Mouse (Mus musculus) C2C12 (cell line): ENCODE results near the gene Ppp1r12b. TPM values are rescaled to one million over a fixed set of nuclear protein-coding genes. Genes with fewer than 3 reads are reported as not detected.

ENCODE experiments used
- H3K27me3 ChIP-seq: one replicate; pipeline ENCODE4 v1.6.1; 2011; ENCODE audit not compliant: control insufficient read depth, insufficient read depth, insufficient read length
- H3K36me3 ChIP-seq: one replicate; pipeline ENCODE4 v1.6.1; 2011; ENCODE audit not compliant: control insufficient read depth, insufficient read depth
- H3K4me3 ChIP-seq: one replicate; pipeline ENCODE4 v1.5.1; 2011; ENCODE audit warnings: mild to moderate bottlenecking, control low read depth; ENCODE audit not compliant: poor library complexity, insufficient read depth, severe bottlenecking
- H3K79me2 ChIP-seq: one replicate; pipeline ENCODE4 v1.6.1; 2011; ENCODE audit not compliant: control insufficient read depth, insufficient read depth
- H3K79me3 ChIP-seq: one replicate; pipeline ENCODE4 v1.6.1; 2011; ENCODE audit warnings: low read depth, control low read depth
- H3ac ChIP-seq: one replicate; pipeline ENCODE3; 2011; ENCODE audit warnings: low read depth; ENCODE audit not compliant: control insufficient read depth, insufficient read length
- CEBPB ChIP-seq: IDR thresholded peaks from one replicate; pipeline ENCODE4 v1.6.1; 2011; ENCODE audit warnings: low read depth, mild to moderate bottlenecking, control low read depth, moderate library complexity
- CTCF ChIP-seq: IDR thresholded peaks from one replicate; pipeline ENCODE4 v1.5.1; 2011; ENCODE audit not compliant: control insufficient read depth, insufficient read depth, insufficient read length
- FOSL1 ChIP-seq: IDR thresholded peaks from one replicate; pipeline ENCODE4 v1.8.0; 2011; ENCODE audit warnings: mild to moderate bottlenecking, low read length; ENCODE audit not compliant: poor library complexity, insufficient read depth, severe bottlenecking
- MAX ChIP-seq: IDR thresholded peaks from one replicate; pipeline ENCODE4 v1.6.1; 2011; ENCODE audit warnings: mild to moderate bottlenecking, control low read depth
- MYOD1 ChIP-seq: IDR thresholded peaks from one replicate; pipeline ENCODE4 v1.6.1; 2011; ENCODE audit warnings: low read depth; ENCODE audit not compliant: control insufficient read depth, insufficient read length
- MYOG ChIP-seq: IDR thresholded peaks from one replicate; pipeline ENCODE4 v1.6.1; 2011; ENCODE audit not compliant: control insufficient read depth, insufficient read length; ENCODE audit errors: extremely low read depth
- USF1 ChIP-seq: IDR thresholded peaks from one replicate; pipeline ENCODE4 v1.6.1; 2011; ENCODE audit warnings: low read depth, mild to moderate bottlenecking, control low read depth, moderate library complexity
- polyA plus RNA-seq: library from polyadenylated mRNA; unstranded; fragments of >200 nt; fragmentation: generic; extraction: Trizol; gene quantifications from one replicate; pipeline ENCODE4 v1.2.1, GENCODE M21; 2012; ENCODE audit warnings: missing spikeins

Ppp1r12b gene
- polyA plus RNA-seq, 1 experiment: 1.5 TPM

DNA sequence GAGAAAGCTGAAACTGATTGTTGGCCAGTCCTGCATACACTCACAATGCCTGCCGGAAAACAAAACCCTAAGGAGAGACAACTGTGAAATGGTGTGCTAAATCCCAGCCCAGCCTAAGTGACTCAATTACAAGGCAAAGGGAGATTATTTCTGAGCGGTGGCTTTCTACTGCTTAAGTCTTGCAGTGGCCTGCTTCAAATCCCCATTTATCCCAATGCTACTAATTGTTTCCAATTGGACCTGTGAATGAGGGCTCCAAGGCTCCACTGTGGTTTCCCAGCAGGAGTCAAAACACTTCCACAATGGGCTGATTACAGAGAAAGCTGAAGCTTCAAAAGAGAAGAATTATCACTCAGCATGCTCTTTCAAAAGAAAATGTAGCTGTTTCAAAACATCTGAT is 95.2 kb downstream of the Ppp1r12b start:
- H3K79me2 ChIP-seq: no peaks in the 10 kb centered on the region
- H3K4me3 ChIP-seq: no peak overlapping the region
- TF ChIP-seq MYOG (no peak), MAX (no peak), CEBPB (no peak)
- no peaks in the 10 kb centered on the region for H3K36me3 ChIP-seq
- H3K79me3 ChIP-seq: no peaks in the 10 kb centered on the region
- no peaks in the 10 kb centered on the region for H3K27me3 ChIP-seq
- H3ac ChIP-seq: no peak overlapping the region

- H3K79me3 ChIP-seq: no peaks in the 10 kb centered on the region
- no peaks in the 10 kb centered on the region for H3K79me2 ChIP-seq
- peak; percentile 47 for TF ChIP-seq MYOD1
- TF ChIP-seq CTCF: no peak
- H3K36me3 ChIP-seq: no peaks in the 10 kb centered on the region
- H3K4me3 ChIP-seq: no peak overlapping the region
- no peak overlapping the region for H3ac ChIP-seq
- no peaks in the 10 kb centered on the region for H3K27me3 ChIP-seq
Observed at GRCm38 (mm10) chr1:134858344-134859053, 97.2 kb downstream of the Ppp1r12b start.

DNA sequence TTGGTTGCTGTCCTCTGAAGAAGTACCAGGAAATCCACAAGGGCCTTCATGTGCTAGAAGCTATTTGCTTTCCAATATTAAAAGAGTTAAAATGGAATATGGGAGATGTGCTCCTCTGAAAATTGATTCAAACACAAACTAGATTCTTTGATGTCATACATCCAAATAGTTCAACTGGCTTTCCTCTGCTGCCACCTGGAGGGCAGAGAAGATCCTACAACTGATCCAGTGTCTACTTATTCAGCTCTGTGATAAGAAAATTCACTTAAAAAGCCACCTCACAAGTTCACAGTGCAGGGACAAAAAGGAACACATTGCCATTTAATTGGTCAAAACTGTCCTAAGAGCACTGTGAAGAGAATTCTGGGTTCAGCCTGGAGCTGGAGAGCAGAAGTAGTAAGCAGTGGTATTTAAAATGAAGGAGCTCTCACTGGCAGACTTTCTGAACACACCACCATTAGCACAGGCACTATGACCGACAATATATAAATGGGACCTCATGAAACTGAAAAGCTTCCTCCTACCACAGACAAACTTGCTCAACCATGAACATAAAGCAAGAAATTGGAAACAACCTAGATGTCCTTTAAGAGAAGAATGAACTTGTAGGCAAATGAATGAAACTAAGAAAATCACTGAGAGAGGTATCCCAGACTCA is 101.3 kb downstream of the Ppp1r12b start:
- Histone ChIP-seq H3K79me3 (no peaks in the 10 kb centered on the region), H3K36me3 (no peaks in the 10 kb centered on the region), H3K79me2 (no peaks in the 10 kb centered on the region), H3K27me3 (no peaks in the 10 kb centered on the region), H3K4me3 (no peak overlapping the region), H3ac (no peak overlapping the region)
- no peak for TF ChIP-seq USF1
- no peak for TF ChIP-seq MYOD1
- TF ChIP-seq MYOG: no peak
- no peak for TF ChIP-seq FOSL1
- TF ChIP-seq CTCF: no peak
- no peak for TF ChIP-seq MAX
- no peak for TF ChIP-seq CEBPB

DNA sequence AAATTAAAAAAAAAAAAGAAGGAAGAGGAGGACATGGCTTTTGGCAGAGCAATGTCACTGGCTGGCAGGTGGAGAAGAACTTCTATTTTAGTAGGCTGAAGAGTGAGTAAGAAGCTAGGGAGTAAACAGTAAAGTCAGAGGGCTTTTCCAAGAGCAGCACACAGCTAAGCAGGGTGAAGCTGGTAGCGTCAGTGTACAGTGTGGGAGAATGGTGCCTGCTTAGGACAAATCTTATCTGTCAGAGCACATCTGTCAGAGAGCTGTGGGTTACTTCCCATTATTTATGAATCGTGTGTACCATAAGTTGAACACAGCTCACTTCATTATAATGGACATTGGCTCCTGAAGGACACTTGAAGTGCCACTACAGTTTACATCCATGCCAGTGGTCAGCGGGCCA is 102.9 kb downstream of the Ppp1r12b start:
- Histone ChIP-seq H3K79me3 (no peaks in the 10 kb centered on the region), H3K27me3 (no peaks in the 10 kb centered on the region), H3ac (no peak overlapping the region), H3K36me3 (no peaks in the 10 kb centered on the region), H3K4me3 (no peak overlapping the region), H3K79me2 (no peaks in the 10 kb centered on the region)
- no peak for TF ChIP-seq MYOD1
- no peak for TF ChIP-seq MAX
- TF ChIP-seq FOSL1: no peak
- no peak for TF ChIP-seq CEBPB
- no peak for TF ChIP-seq USF1

- Histone ChIP-seq H3K79me3 (no peaks in the 10 kb centered on the region), H3K4me3 (no peak overlapping the region)
Observed at GRCm38 (mm10) chr1:134851211-134851610, 104.5 kb downstream of the Ppp1r12b start.

GRCm38 (mm10) chr1:134850361-134850760 is 105.4 kb downstream of the Ppp1r12b start:
- H3K79me3 ChIP-seq: no peaks in the 10 kb centered on the region
- no peak overlapping the region for H3ac ChIP-seq
- H3K27me3 ChIP-seq: no peaks in the 10 kb centered on the region
- no peak for TF ChIP-seq MYOD1
- no peaks in the 10 kb centered on the region for H3K79me2 ChIP-seq
- H3K36me3 ChIP-seq: no peaks in the 10 kb centered on the region
- H3K4me3 ChIP-seq: no peak overlapping the region

More at GRCm38 (mm10) chr1:134851211-134851610, 104.5 kb downstream of the Ppp1r12b start:
- Histone ChIP-seq H3K79me2 (no peaks in the 10 kb centered on the region), H3ac (no peak overlapping the region), H3K27me3 (no peaks in the 10 kb centered on the region), H3K36me3 (no peaks in the 10 kb centered on the region)
- no peak for TF ChIP-seq USF1
- TF ChIP-seq CTCF: no peak
- TF ChIP-seq CEBPB: no peak
- no peak for TF ChIP-seq FOSL1
- no peak for TF ChIP-seq MYOG

DNA sequence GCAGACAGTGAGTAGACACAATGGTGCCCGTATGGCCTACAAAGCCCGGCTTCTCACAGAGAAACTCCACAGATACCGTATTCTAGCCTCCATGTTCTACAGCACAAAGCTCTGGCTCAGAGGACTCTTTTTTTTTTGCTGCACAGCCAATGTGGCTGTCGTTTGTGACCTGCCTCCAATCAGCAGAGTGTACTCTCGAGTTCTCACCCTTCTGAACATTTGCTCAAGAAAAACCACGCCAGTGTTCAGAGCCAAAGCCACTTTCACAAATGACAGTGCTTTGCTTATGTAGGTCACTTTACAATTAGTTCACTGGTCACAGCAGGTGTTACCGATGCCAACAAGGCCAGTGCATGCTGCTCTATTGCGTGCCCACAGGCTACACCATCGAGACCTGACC is 107.9 kb downstream of the Ppp1r12b start:
- H3K79me3 ChIP-seq: no peaks in the 10 kb centered on the region
- H3ac ChIP-seq: no peak overlapping the region
- no peaks in the 10 kb centered on the region for H3K27me3 ChIP-seq
- H3K79me2 ChIP-seq: no peaks in the 10 kb centered on the region
- TF ChIP-seq CEBPB: no peak
- TF ChIP-seq MAX: no peak
- TF ChIP-seq USF1: no peak
- no peak for TF ChIP-seq MYOD1
- TF ChIP-seq MYOG: no peak
- no peak for TF ChIP-seq CTCF
- TF ChIP-seq FOSL1: no peak
- no peaks in the 10 kb centered on the region for H3K36me3 ChIP-seq
- H3K4me3 ChIP-seq: no peak overlapping the region
